Mouse (Mus musculus) kidney, adult 11 months (tissue): ENCODE data around the gene Twsg1.

Experiments used
- DNase-seq: peaks from one replicate; pipeline ENCODE4 v3.0.0; 2022

Gene Twsg1

GRCm38 (mm10) chr17:65931525-65931924 lies 19.5 kb downstream of the Twsg1 start:
- no peak for DNase-seq

DNA sequence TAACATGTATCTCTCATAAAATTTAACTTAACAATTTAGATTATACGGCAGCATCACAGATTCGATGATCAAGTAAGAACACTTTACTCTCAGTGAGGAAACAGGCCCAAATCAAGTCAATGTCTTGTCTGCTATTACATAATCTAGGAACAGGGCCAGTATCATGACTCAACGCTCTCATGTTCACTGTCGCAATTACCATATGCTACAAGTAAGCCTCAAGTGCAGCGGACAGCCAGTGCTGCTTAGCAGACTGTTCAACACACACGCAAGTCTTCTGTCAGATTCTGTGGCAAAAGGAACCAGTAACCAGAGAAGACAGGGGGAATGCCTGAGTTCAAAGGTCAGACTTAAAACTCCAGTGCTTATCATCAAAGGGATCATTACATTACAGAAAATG lies 20.1 kb downstream of the Twsg1 start:
- no peak for DNase-seq

DNA sequence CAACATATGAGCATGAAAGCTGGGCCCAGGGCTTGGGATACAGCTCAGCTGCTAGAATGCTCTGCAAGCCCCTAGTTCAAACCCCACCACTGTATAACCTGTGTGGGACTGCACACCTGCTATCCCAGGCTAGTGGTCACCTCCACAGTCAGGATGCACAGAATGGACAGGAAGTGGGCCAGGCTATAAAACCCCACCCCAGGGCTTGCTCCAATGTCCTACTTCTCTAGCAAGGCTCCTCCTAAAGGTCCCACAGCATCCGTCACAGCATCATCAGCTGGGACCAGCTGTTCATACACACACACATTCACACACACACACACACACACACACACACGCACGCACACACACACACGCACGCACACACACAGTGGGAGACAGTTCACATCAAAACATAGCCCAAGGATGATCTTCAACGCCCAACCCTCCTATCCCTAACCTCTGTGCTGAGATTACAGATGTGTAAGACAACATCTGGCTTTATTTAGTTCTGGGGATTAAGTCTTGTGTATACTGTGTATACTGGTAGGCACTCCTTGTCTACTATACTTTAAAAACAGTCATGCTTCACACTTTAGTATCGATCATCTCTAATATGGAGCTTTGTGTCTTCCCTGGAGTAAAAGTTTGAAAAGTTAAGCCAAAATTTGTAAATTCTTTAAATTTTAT lies 20.7 kb downstream of the Twsg1 start:
- no peak for DNase-seq

GRCm38 (mm10) chr17:65929319-65929978 lies 21.6 kb downstream of the Twsg1 start:
- no peak for DNase-seq

- no peak for DNase-seq
Observed at GRCm38 (mm10) chr17:65927077-65927476, 23.9 kb downstream of the Twsg1 start.

DNA sequence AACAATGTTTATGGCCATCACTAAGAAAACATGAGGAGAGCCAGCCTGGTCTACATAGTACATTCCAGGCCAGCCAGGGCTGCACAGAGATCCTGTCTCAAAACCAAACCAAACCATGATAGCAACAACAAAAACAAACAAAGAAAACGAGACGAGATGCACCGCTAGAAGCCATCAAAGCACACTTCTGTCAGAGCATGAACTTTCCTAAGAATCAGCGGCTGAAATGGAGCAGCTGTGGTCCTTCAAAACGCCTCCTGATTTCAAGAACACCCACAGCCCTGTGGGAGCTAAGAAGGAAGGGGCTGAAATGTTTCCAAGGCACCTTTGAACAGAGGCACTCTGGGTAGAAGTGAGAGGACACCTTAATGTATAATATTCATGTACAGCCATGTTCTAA lies 26.8 kb downstream of the Twsg1 start:
- DNase-seq: no peak

DNA sequence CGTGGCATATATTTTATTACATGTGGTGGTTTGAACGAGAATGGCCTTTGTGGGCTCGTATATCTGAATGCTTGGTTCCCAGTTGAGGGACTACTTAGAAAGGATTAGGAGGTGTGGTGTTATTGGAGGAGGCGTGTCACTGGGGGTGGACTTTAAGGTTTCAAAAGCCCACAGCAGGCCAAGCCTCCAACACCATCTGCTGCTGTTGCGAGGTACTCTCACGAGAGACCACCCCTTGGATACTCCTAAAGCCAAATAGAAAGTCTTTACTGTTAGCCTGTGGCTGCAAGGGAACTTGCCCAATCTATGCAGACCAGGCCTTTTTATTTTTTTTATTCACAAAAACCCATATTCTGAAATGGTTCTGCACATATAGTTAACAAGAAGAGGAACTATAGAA lies 29.1 kb downstream of the Twsg1 start:
- DNase-seq: no peak

DNA sequence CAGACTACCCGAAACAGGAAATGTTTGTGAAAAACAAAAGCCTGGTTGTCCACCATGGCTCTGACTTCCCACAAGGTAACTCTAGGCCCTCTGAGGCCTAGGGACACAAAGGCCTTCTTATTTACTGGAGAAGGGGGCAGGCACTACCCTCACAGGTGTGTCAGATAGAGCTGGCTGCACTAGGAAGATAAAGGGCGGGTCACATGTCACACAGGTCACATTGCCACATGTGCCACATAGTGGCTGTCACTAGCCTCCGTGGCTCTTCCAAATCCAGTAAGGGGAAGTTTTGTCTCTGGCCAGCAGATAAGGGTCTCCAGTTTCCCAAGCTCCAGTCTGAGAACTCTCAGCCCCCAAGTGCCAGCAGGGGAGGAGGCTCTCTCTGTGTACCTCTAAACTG lies 31.8 kb downstream of the Twsg1 start:
- no peak for DNase-seq

DNA sequence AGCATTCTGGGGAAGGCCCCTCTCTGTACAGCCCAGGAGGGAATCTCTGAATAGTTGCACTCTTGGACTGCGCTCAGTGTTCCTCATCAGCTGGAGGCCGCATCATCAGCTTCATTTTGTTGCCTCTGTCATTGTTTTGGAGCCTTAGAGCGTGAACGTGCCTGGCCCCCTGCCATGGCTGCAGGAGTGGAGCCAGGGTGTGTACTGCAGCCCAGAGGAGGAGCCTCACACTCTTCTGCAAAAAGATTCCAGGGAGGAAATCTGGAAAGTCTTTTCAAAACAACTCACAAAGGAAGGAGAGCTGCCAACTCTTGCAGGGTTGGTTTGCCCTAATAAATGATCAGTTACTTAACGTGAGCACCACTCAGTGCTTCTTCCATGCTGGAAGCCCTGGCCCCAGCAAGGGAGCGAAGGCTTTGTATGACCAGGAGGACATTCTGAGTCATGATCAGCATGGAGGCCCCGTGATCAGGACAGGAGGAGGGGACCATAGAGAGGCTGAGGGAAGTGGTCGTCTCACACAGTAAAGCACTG lies 34.8 kb downstream of the Twsg1 start:
- peak; percentile 72 for DNase-seq

DNA sequence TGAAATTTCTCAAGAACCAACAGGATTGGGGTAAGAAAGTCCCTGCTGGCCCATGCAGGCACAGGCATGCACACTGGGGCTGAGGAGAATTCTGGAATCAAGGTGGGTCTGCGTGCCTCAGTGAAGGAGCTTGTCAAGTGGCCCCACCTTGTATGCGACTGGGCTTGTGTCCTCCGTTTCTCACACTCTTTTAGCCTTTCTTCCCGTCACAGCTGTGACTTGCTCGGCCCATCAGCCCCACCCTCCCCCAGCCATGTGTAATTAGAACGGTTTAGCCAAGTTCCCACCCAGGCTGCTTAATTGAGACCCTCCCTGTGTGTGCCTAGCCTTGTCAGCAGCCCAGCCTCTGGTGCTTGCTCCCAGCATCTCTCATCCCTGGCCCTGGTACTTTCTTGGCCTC lies 36.9 kb downstream of the Twsg1 start:
- no peak for DNase-seq

GRCm38 (mm10) chr17:65912202-65912601 lies 38.8 kb downstream of the Twsg1 start:
- DNase-seq: no peak

DNA sequence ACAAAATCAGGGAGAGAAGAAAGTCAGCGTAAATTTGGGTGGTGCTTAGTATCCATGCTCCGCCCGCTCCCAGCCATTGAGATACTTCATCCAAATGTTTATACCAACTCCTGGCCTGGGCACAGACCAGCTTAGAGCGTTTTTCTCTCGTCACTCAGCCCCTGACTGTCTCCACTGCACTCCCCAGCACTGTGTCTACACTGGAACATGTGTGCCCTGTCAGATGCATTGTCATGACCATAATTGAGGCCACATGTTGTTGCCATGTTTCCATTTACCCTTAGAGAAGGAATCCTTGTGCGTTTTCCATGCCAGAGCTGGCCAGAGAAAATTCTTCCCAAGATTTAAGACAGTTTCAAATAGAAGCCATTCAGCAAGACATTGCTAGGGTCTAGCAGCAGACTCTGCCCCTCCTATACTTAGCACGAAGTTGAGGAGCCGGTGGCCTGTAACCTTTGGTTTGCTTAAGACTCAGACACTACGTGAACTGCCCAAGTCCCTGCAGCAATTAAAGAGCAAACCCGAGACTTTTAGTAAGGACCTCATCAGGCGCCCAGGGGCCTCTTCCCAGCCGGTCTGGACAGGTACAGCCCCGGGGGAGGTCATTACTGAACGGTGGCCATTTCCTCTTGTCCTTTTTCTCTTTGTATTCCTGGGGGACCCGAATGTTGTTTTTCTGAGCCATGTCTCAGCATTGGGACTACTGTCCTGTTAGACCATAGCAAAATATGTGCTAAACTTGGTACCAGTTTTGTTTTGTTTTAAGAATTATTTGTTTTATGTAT lies 39.5 kb downstream of the Twsg1 start:
- DNase-seq: no peak

GRCm38 (mm10) chr17:65908270-65908669 lies 42.8 kb downstream of the Twsg1 start:
- DNase-seq: no peak

- no peak for DNase-seq
Observed at GRCm38 (mm10) chr17:65906895-65907401, 44.1 kb downstream of the Twsg1 start.

- no peak for DNase-seq
Observed at GRCm38 (mm10) chr17:65906313-65906894, 44.6 kb downstream of the Twsg1 start.

DNA sequence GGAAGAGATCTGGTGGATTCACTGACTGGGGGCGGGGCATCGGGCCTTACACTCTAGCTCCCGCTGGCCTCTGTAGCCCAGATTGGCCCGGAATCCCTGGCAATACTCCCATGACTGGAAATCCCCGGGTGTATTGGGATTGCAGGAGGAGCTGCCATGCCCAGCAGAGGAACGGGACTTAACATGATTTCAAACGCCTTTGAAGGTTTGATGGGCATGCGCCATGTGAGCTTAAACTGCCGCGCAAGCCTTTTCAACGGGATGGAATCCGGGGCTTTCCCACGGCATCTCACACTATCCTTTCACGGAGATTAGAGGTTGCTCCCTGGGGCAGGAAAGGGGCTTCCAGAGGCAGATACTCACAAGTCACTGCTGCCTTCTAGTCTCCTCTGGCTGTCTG lies 45.8 kb downstream of the Twsg1 start:
- DNase-seq: no peak

- DNase-seq: no peak
Observed at GRCm38 (mm10) chr17:65903826-65904225, 47.2 kb downstream of the Twsg1 start.

DNA sequence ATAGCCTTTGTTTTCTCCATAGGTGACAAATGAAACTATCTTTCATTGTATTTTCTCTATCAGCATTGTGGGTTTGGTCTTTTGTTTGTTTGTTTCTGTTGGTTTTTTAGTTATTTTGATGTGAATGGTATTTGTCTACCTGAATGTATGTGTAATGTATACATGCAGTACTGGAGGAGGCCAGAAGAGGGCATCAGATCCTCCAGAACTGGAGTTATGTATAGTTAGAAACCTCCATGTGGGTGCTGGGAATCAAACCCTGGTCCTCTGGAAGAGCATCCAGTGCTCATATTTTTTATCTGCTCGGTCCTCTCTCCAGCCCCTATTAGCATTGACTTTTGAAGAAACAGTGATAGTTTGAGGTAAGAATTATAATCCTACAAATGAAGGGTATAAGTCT lies 48.0 kb downstream of the Twsg1 start:
- DNase-seq: no peak

DNA sequence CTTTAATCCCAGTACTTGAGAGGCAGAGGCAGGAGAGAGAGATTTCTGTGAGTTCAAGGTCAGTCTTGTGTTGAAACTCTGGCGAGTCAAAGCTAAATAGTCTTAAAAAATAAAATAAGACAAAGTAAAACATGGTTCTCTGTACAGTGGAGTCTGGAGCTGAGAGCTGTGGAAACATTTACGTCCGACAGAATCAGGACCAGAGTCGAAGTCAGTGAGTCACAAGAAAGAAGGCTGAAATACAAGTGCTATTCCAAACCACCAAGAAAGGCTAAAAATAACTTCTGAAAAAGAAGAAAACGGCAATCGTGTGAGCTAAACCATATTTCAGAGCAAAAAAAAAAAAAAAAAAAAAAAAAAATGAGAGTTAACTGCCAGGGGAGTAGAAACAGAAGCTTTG lies 48.7 kb downstream of the Twsg1 start:
- DNase-seq: no peak

- no peak for DNase-seq
Observed at GRCm38 (mm10) chr17:65896016-65896415, 55.0 kb downstream of the Twsg1 start.

DNA sequence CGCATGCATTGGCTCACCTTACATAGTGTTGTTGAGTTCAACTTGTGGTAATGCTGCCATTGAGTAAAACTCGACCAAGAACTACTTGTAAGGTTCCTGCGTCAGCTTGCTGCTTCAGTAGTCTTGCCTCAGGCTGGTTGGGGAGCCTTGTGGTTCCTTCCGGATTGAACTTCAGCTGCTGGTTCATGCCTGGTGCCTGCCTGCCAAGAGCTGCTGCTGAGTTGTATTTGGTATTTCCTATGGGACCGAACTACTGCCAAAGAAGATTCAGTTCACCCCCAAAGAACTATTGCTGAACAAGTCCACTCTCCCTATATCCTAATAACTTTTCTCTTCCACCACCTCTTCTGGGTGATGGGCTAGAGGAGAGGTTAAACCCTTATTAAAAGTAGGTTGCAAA lies 61.5 kb downstream of the Twsg1 start:
- DNase-seq: no peak

- DNase-seq: no peak
Observed at GRCm38 (mm10) chr17:65886571-65886970, 64.5 kb downstream of the Twsg1 start.
